Mouse (Mus musculus): ENCODE measurements at regions not wholly inside any gene's neighbourhood (a gene's known extent, or its start where the extent isn't known, plus 50 kb on each side); places are given as distances from the start of the nearest gene placed in this dataset.

- no peak for DNase-seq (ENCODE audit: low read depth, low spot score)
These were observed 169.7 kb downstream of the Nrp2 start for GRCm38 (mm10) chr1:62872771-62873170.

DNA sequence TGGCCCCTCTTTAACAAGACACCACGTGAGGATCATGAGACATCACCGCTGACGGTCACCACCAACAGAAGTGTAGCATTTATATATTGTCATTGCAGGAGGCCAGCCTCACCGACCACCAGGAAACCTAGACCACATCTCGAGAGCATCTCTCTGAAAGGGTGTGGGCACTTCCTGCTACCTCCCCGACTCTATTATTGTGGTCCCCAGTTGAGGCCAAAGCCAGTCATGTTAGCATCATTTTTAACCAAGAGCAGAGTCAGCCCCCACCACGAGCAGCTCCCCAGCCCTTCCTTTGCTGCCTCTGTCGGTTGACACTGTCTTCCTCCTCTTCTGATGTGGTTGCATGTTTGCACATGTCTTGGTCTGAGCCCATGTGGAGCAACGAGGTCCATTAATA is 172.5 kb downstream of the Nrp2 start:
- no peak for DNase-seq (ENCODE audit: low read depth, low spot score)

DNA sequence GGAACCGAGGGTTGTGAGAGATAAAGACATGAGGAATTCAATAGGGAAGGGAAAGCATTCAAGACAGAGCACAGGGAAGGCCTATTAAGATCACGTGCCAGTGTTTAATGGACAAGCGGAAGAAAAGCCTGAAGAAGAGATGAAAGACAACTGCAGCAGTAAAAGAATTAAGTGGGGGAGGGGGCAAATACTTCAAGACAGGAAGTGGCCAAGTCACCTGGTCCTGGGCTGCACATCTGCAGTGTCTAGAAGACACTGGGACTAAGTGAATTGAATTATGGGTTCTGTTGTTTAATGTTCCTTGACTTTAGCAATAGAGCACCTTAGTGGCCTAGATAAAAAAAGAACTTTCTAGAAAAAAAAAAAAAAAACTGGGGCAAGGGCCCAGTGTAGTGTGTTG is 173.6 kb downstream of the Nrp2 start:
- no peak for DNase-seq (ENCODE audit: low read depth, low spot score)

- no peak for DNase-seq (ENCODE audit: low read depth, low spot score)
These were observed 177.8 kb downstream of the Nrp2 start for GRCm38 (mm10) chr1:62880882-62881291.

DNA sequence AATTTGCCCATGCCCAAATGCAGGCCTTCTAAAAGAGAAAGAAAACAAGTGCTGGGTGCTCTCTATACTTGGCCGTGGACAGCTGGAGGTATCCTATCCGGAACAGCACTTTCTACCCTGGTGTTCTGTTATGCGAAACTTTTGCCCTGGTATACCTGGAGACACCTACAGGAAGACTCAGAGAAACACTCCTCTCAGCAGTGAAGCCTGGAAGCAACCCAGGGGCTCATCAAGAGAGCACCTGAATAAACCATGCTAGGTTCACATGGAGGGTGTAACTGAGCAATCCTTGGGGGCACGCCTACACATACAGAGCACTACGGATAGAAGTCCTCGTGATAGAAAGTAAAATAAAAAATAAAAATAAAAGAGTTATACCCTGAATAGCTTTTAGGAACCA is 178.4 kb downstream of the Nrp2 start:
- DNase-seq (ENCODE audit: low read depth, low spot score) = no peak

GRCm38 (mm10) chr1:62882028-62882427 is 178.9 kb downstream of the Nrp2 start:
- no peak for DNase-seq (ENCODE audit: low read depth, low spot score)

DNA sequence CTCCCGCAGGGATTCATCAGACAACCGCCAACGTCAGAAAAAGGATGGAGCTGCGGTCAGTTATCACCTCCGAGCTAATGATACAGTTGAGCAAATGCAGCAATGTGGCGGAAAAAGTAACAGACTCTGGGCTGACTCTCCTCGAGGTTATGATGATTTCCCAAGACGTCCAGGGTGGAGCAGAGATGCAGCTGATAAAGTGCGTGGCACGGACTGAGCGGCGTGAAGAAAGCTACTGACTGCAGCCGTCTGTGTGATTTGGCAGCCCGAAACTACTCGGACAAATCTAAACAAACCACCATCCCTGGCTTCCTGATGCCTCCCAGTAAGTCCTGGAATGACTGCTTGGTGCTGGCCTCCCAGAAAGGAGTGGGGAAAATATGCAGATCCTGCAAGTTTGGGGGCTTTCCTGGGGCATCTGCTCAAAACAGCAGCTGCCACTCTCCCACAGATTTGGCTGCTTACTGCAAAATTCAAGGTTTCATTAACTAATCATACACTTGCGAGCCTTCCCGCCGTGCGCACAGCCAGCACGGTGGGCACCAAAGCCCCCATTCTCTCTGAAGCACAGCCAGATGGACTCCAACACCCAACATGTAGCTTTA is 181.9 kb downstream of the Nrp2 start:
- DNase-seq (ENCODE audit: low read depth, low spot score) = no peak

DNA sequence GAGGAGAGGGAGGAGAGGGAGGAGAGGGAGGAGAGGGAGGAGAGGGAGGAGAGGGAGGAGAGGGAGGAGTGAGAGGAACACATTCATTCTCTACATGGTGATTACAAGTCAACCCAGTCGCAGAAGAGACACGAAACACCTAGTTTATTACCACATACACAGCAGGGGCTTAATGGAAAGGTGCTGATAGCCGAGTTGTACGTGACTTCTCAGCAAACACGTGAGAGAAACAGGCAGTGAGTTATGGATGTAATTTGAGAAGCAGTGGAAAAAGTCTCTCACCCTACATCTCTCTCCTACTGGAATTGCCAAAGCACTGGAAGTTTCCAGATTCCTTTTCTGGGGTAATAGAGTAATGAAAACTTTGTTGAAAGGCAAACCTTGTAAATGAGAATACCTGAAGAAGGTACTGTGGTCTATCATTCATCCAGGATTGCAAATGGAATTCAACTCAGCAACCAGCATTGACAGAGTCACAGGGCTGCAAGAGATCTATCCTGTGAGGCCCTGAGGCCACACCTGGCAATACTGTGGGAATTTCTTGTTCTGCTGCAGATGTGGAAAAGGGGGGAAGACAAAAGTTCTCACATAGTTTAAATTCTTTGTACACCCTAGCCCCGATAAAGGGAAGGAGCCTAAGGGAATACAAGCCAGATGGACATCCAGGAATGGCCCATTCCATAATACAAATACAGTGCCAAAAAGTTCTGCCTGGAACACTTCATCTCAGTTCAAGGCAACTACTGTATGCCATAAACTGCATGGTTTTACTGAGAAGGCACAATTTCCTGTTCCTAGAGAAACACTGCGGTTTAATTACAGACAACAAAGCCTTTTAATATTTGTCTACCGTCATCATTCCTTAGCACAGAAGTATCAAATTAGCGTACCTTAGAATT is 184.7 kb downstream of the Nrp2 start:
- peak; percentile 49 for DNase-seq (ENCODE audit: low read depth, low spot score)

DNA sequence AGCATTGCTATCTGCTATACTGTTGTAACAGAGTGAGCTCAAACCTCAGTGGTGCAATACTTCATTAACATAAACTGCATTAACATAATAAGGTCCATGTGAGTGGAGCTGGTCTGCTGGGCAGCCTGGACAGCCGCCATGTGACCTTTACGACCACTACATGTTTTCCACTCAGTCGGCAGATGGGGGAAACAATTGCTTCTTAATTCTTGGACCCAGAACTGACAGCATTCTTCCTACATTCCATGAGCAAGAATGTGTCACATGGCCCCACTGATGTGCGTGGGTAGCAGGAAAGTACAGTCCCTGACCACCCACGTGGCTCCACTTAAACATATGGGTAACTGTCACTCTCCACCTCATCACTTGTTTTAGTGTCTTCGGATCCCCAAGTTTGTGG is 198.3 kb downstream of the Nrp2 start:
- DNase-seq (ENCODE audit: low read depth, low spot score) = peak; percentile 22

- DNase-seq (ENCODE audit: low read depth, low spot score) = no peak
These were observed 198.8 kb downstream of the Nrp2 start for GRCm38 (mm10) chr1:62901871-62902270.

- DNase-seq (ENCODE audit: low read depth, low spot score) = peak; percentile 28
These were observed 199.9 kb downstream of the Nrp2 start for GRCm38 (mm10) chr1:62902931-62903453.

DNA sequence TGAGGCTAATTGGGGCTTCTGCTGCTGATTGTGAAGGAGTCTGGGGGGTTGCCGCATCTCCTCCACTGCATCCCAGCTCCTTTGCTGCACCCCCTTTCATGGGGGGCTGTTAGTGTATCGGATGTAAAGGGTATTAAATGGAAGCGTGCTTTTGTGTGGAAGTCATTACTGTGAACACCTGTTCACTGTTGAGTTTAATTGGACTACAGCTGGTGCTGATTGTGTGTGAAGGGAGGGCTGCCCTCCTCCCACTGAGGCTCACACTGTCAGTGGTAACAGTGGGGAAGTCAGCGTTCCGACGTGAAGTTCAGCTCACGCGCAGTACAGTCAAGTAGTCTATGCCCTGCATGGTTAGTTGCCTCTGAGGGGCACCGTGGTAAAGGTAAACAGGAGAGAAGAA is 202.7 kb downstream of the Nrp2 start:
- DNase-seq (ENCODE audit: low read depth, low spot score) = no peak

DNA sequence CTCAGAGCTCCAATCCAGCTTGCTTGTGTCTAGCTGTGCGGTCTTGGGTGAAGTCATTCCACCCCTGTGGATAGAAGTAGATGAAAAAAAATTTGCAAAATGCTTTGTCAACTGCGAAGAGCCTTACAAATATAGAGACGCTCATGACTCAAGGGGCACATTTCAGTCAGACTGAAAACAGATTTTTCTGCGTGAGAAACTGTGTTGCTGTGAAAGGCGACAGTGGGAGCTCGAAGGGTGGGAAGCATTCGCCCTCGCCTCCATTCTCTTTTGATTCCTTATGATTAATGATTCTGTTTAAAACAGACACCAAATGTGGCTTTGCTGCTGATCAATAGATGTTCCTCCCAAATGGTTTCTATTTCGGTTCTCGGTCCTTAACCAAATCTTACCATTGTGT is 204.2 kb downstream of the Nrp2 start:
- DNase-seq (ENCODE audit: low read depth, low spot score) = no peak

All from mesoderm, embryonic 11.5 days (tissue).